Mouse (Mus musculus) gastrocnemius, postnatal 36 days (tissue): Measurements from ENCODE around the gene Rnasel. TPM values are rescaled to one million over a fixed set of nuclear protein-coding genes. Genes with fewer than 3 reads are reported as not detected.

Experiments
- DNase-seq, 2 experiments: peaks; one replicate each; pipeline ENCODE4 v3.0.0; 2022
- intact Hi-C: fragments of 180-260 bp; cut with DNase I; formaldehyde crosslinking; loops from one replicate; pipeline ENCODE4 v1.15.1; 2025
- total RNA-seq, 2 experiments: library from RNA; stranded (reverse); gene quantifications; 2 replicates each; pipeline ENCODE4 v1.2.3; 2021

Gene Rnasel
- total RNA-seq, 2 experiments from 2014 or later: 0.99 to 1.4 TPM

- intact Hi-C loops: no loop called here
- DNase-seq: no peak
These were observed 14.4 kb upstream of the Rnasel start for GRCm38 (mm10) chr1:153734866-153735265.

GRCm38 (mm10) chr1:153736096-153736495 is 13.1 kb upstream of the Rnasel start:
- intact Hi-C loops: no loop called here

GRCm38 (mm10) chr1:153737101-153738085 is 11.8 kb upstream of the Rnasel start:
- intact Hi-C loops: no loop called here

More at GRCm38 (mm10) chr1:153736096-153736495, 13.1 kb upstream of the Rnasel start:
- DNase-seq: no peak

GRCm38 (mm10) chr1:153739437-153740015 is 9.7 kb upstream of the Rnasel start:
- DNase-seq: no peak

More at GRCm38 (mm10) chr1:153737101-153738085, 11.8 kb upstream of the Rnasel start:
- DNase-seq: no peak

GRCm38 (mm10) chr1:153740145-153740544 is 9.1 kb upstream of the Rnasel start, which contains the start of gene Rgs16:
TSS of gene Rgs16 (plus strand) at chr1:153740349.
- intact Hi-C loops: no loop called here

More at GRCm38 (mm10) chr1:153739437-153740015, 9.7 kb upstream of the Rnasel start:
- intact Hi-C loops: no loop called here

GRCm38 (mm10) chr1:153740775-153741400 is 8.3 kb upstream of the Rnasel start:
- DNase-seq: no peak
- intact Hi-C loops: no loop called here

More at GRCm38 (mm10) chr1:153740145-153740544, 9.1 kb upstream of the Rnasel start, which contains the start of gene Rgs16:
- peak; percentile 72 to 80 for DNase-seq

GRCm38 (mm10) chr1:153741551-153742316 is 7.5 kb upstream of the Rnasel start:
- no peak for DNase-seq
- intact Hi-C loops: loop anchor here (1.0 kb wide), 1 partner anchor 184 kb away; no protein-coding TSS in a partner anchor

- intact Hi-C loops: loop anchor here (1.0 kb wide), 1 partner anchor 185 kb away; no protein-coding TSS in a partner anchor
These were observed 6.7 kb upstream of the Rnasel start for GRCm38 (mm10) chr1:153742374-153743155.

GRCm38 (mm10) chr1:153746119-153746670 is 3.0 kb upstream of the Rnasel start:
- no peak for DNase-seq
- intact Hi-C loops: loop anchor here (1.0 to 5.0 kb wide), 2 partner anchors 189 to 436 kb away; no protein-coding TSS in a partner anchor

More at GRCm38 (mm10) chr1:153742374-153743155, 6.7 kb upstream of the Rnasel start:
- DNase-seq: peak; percentile 66 to 67

GRCm38 (mm10) chr1:153746728-153747127 is 2.5 kb upstream of the Rnasel start:
- intact Hi-C loops: loop anchor here (1.0 to 5.0 kb wide), 2 partner anchors 189 to 436 kb away; no protein-coding TSS in a partner anchor

GRCm38 (mm10) chr1:153747861-153748530 is 1.2 kb upstream of the Rnasel start:
- intact Hi-C loops: loop anchor here (5.0 kb wide), 1 partner anchor 434 kb away; no protein-coding TSS in a partner anchor
- DNase-seq: no peak

More at GRCm38 (mm10) chr1:153746728-153747127, 2.5 kb upstream of the Rnasel start:
- DNase-seq: peak in 1 of 2 experiments; percentile 54

GRCm38 (mm10) chr1:153748549-153748948 is 677 bp upstream of the Rnasel start:
- intact Hi-C loops: loop anchor here (5.0 kb wide), 1 partner anchor 434 kb away; no protein-coding TSS in a partner anchor
- DNase-seq: no peak

- intact Hi-C loops: no loop called here
- no peak for DNase-seq
These were observed 828 bp downstream of the Rnasel start for GRCm38 (mm10) chr1:153750054-153750453.

GRCm38 (mm10) chr1:153751763-153752301 is 2.6 kb downstream of the Rnasel start:
- no peak for DNase-seq
- intact Hi-C loops: no loop called here

- intact Hi-C loops: no loop called here
- no peak for DNase-seq
These were observed 3.3 kb downstream of the Rnasel start for GRCm38 (mm10) chr1:153752521-153752920.

- intact Hi-C loops: no loop called here
- no peak for DNase-seq
These were observed 4.7 kb downstream of the Rnasel start for GRCm38 (mm10) chr1:153753725-153754464.

- no peak for DNase-seq
- intact Hi-C loops: no loop called here
These were observed 14.9 kb downstream of the Rnasel start for GRCm38 (mm10) chr1:153764136-153764535.
